8 mouse cellular contexts compared by ENCODE assay signal in genomic region chr8:70695318-70696018, GRCm38 (mm10). TPM values are rescaled to one million over a fixed set of nuclear protein-coding genes. Genes with fewer than 3 reads are reported as not detected.
DNase-seq lines count a peak whose midpoint lies in the region; ATAC-seq and TF ChIP-seq lines count a peak whose summit lies in the region.

No protein-coding gene starts in this region.

- DNase-seq in urinary bladder, adult 2 months (ENCODE audit: low spot score): peak; percentile 60
- DNase-seq in urinary bladder, postnatal 10 days (ENCODE audit: low spot score): no peak
- DNase-seq in induced T-regulatory cell, adult 2 months (ENCODE audit: low read depth): peak; percentile 91
- DNase-seq in liver, embryonic 14.5 days (ENCODE audit: low read depth in 3 of 3, low spot score in 3 of 3): no peak
- DNase-seq in spleen, postnatal 14 days (ENCODE audit: low spot score in 2 of 2): peak; percentile 64 to 70
- DNase-seq in retina, postnatal 1 day: no peak
- no peak for DNase-seq in layer of hippocampus, adult 18-20 months (ENCODE audit: low spot score in 2 of 2)

- H3K9me3 ChIP-seq in liver, embryonic 14.5 days (ENCODE audit: control insufficient read depth, low read length): no peaks in the 10 kb centered on the region

- 19% methylated on average over 32 of the region's 32 CpGs for WGBS in liver, embryonic 14.5 days (ENCODE audit: insufficient replicate concordance)

- peak overlapping the region; percentile 74 for H3K9ac ChIP-seq in liver, embryonic 14.5 days (replicated peaks)

- ATAC-seq in erythroblast, adult 5-6 weeks (replicated peaks; ENCODE audit: low FRiP score, poor library complexity, severe bottlenecking): 0 out of 2 replicates have a peak, but pooled peaks have one; percentile 3
- no peak for ATAC-seq in liver, embryonic 14.5 days (ENCODE audit: insufficient read depth)

- H3K4me1 ChIP-seq in liver, embryonic 14.5 days (replicated peaks; ENCODE audit: control insufficient read depth in 2 of 2, insufficient read depth in 2 of 2, low read length in 1 of 2): peaks cover 28 to 37% of the 10 kb centered on the region in 2 experiments

- TF ChIP-seq EP300 in liver, embryonic 14.5 days (IDR thresholded peaks at IDR 0.05; ENCODE audit: low read depth): no peak

- peak overlapping the region; percentile 88 for H3K27ac ChIP-seq in liver, embryonic 14.5 days

- H3K4me3 ChIP-seq in liver, embryonic 14.5 days (ENCODE audit: insufficient read depth in 1 of 2, low read depth in 2 of 2, low read length in 2 of 2): no peak overlapping the region; a peak in 1 of 4 replicates

- peak overlapping the region; percentile 75 for H3K4me2 ChIP-seq in liver, embryonic 14.5 days (ENCODE audit: low read depth)

- no peaks in the 10 kb centered on the region for H3K27me3 ChIP-seq in liver, embryonic 14.5 days (ENCODE audit: control insufficient read depth, insufficient read depth, low read length)

- no peaks in the 10 kb centered on the region for H3K36me3 ChIP-seq in liver, embryonic 14.5 days (replicated peaks; ENCODE audit: control insufficient read depth, insufficient read depth, low read depth)

- TF ChIP-seq CTCF in liver, embryonic 14.5 days (IDR thresholded peaks at IDR 0.05; ENCODE audit: low read depth): no peak

RNA-seq across cellular contexts. Expression of gene Jund, which starts 3.3 kb away (rescaled TPM):
- 132 and 153 TPM in 2 replicates for polyA plus RNA-seq in urinary bladder, adult 2 months (2012; rRNA removed)
- total RNA-seq in erythroblast, adult 5-6 weeks (2015; ENCODE audit: low replicate concordance): 29.2 and 53.9 TPM in 2 replicates
- 52.2 and 61.9 TPM in 2 replicates for total RNA-seq in erythroblast, adult 5-6 weeks (2017; ENCODE audit: low replicate concordance)
- polyA plus RNA-seq in liver, embryonic 14.5 days (2012; rRNA removed): 28.4 and 29.4 TPM in 2 replicates
- 20.3 and 21.8 TPM in 2 replicates for polyA plus RNA-seq in liver, embryonic 14.5 days (2014; fragmentation: Nextera tagmentation; extraction: Ambion mirVana)
- 100 to 1,000 TPM; 186 to 200 TPM for total RNA-seq in layer of hippocampus, adult 18-20 months (2021)

RNA-seq across cellular contexts. Expression of gene Iqcn, which starts 7.8 kb away (rescaled TPM):
- not detected in 2 replicates for polyA plus RNA-seq in urinary bladder, adult 2 months (2012; rRNA removed)
- not detected in 2 replicates for total RNA-seq in erythroblast, adult 5-6 weeks (2015; ENCODE audit: low replicate concordance)
- not detected in 2 replicates for total RNA-seq in erythroblast, adult 5-6 weeks (2017; ENCODE audit: low replicate concordance)
- polyA plus RNA-seq in liver, embryonic 14.5 days (2012; rRNA removed): not detected in 2 replicates
- polyA plus RNA-seq in liver, embryonic 14.5 days (2014; fragmentation: Nextera tagmentation; extraction: Ambion mirVana): not detected in 2 replicates
- total RNA-seq in layer of hippocampus, adult 18-20 months (2021): under 1 TPM in 1 of 2 experiments, not detected in 1; 0.07 TPM

RNA-seq across cellular contexts. Expression of gene Lsm4, which starts 22.4 kb away (rescaled TPM):
- polyA plus RNA-seq in urinary bladder, adult 2 months (2012; rRNA removed): 97.8 and 99.4 TPM in 2 replicates
- 41.1 and 51.6 TPM in 2 replicates for total RNA-seq in erythroblast, adult 5-6 weeks (2015; ENCODE audit: low replicate concordance)
- 20.9 and 26.2 TPM in 2 replicates for total RNA-seq in erythroblast, adult 5-6 weeks (2017; ENCODE audit: low replicate concordance)
- 134 and 478 TPM in 2 replicates for polyA plus RNA-seq in liver, embryonic 14.5 days (2012; rRNA removed)
- polyA plus RNA-seq in liver, embryonic 14.5 days (2014; fragmentation: Nextera tagmentation; extraction: Ambion mirVana): 160 and 176 TPM in 2 replicates
- 10 to 100 TPM; 63.8 to 71.5 TPM for total RNA-seq in layer of hippocampus, adult 18-20 months (2021)

RNA-seq across cellular contexts. Expression of gene Gm3336, which starts 22.9 kb away (rescaled TPM):
- polyA plus RNA-seq in urinary bladder, adult 2 months (2012; rRNA removed): 0.46 and 0.56 TPM in 2 replicates
- total RNA-seq in erythroblast, adult 5-6 weeks (2015; ENCODE audit: low replicate concordance): not detected in 2 replicates
- not detected in 2 replicates for total RNA-seq in erythroblast, adult 5-6 weeks (2017; ENCODE audit: low replicate concordance)
- 0.04 TPM in 1 of 2 replicates, not detected in the other for polyA plus RNA-seq in liver, embryonic 14.5 days (2012; rRNA removed)
- 0.11 TPM in 2 replicates for polyA plus RNA-seq in liver, embryonic 14.5 days (2014; fragmentation: Nextera tagmentation; extraction: Ambion mirVana)
- not detected for total RNA-seq in layer of hippocampus, adult 18-20 months (2021)

RNA-seq across cellular contexts. Expression of gene Pde4c, which starts 28.1 kb away (rescaled TPM):
- polyA plus RNA-seq in urinary bladder, adult 2 months (2012; rRNA removed): 0.54 and 0.59 TPM in 2 replicates
- total RNA-seq in erythroblast, adult 5-6 weeks (2015; ENCODE audit: low replicate concordance): not detected in 2 replicates
- not detected in 2 replicates for total RNA-seq in erythroblast, adult 5-6 weeks (2017; ENCODE audit: low replicate concordance)
- 1.6 TPM in 2 replicates for polyA plus RNA-seq in liver, embryonic 14.5 days (2012; rRNA removed)
- 0.34 and 0.74 TPM in 2 replicates for polyA plus RNA-seq in liver, embryonic 14.5 days (2014; fragmentation: Nextera tagmentation; extraction: Ambion mirVana)
- 1 to 10 TPM; 1.0 to 1.3 TPM for total RNA-seq in layer of hippocampus, adult 18-20 months (2021)

Comparison
In these comparisons a context has a peak if more than half of its experiments do, and no peak if none do; other contexts are left out.
1. DNase-seq: peak in urinary bladder, adult 2 months (single experiment), induced T-regulatory cell, adult 2 months (single experiment) and spleen, postnatal 14 days (2 of 2); none in urinary bladder, postnatal 10 days (single experiment), liver, embryonic 14.5 days (0 of 3), retina, postnatal 1 day (single experiment) and layer of hippocampus, adult 18-20 months (0 of 2).